Mouse (Mus musculus): Measurements from ENCODE around the gene Rpl27.
"Not testable (repeated sequence)": the region's sequence is repeated elsewhere in the genome, so short reads cannot be mapped to it uniquely, and the experiment has no call there.

Rpl27 gene

DNA sequence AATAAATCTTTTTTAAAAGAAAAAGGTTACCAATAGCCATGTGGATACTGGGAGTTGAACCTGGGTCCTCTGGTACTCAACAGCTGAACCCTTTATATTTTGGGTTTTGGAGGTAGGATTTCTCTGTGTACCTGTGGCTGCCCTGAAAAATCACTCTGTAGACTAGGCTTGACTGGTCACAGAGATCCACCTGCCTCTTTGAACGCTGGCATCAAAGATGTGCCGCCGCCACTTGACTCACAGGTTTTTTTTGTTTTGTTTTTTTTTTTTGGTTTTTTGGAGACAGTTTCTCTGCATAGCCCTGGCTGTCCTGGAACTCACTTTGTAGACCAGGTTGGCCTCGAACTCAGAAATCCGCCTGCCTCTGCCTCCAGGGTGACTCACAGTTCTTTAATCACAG is 5.7 kb downstream of the Rpl27 start:
- no peak for DNase-seq (ENCODE audit: low read depth, low spot score)

- peak; percentile 91 for DNase-seq (ENCODE audit: low read depth, low spot score)
These were observed 6.2 kb downstream of the Rpl27 start, which contains the start of gene Ifi35 for GRCm38 (mm10) chr11:101448274-101448746. TSS of gene Ifi35 (plus strand) at chr11:101448407.

- no peak for DNase-seq (ENCODE audit: low read depth, low spot score)
These were observed 6.8 kb downstream of the Rpl27 start for GRCm38 (mm10) chr11:101448899-101449298.

DNA sequence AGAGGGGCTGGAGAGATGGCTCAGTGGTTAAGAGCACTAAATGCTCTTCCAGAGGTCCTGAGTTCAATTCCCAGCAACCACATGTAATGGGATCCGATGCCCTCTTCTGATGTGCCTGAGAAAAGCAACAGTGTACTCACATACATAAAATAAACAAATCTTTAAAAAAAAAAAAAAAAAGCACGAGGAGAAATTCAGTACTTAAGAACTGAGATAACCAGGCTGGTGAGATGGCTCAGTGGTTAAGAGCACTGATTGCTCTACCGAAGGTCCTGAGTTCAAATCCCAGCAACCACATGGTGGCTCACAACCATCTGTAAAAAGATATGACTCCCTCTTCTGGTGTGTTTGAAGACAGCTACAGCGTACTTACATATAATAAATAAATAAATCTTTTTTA is 7.5 kb downstream of the Rpl27 start:
- DNase-seq (ENCODE audit: low read depth, low spot score), result not testable (repeated sequence)

- peak; percentile 49 for DNase-seq (ENCODE audit: low read depth, low spot score)
These were observed 8.3 kb downstream of the Rpl27 start for GRCm38 (mm10) chr11:101450394-101450793.

- no peak for DNase-seq (ENCODE audit: low read depth, low spot score)
These were observed 9.4 kb downstream of the Rpl27 start for GRCm38 (mm10) chr11:101451536-101451935.

- DNase-seq (ENCODE audit: low read depth, low spot score), result no peak
These were observed 10.1 kb downstream of the Rpl27 start for GRCm38 (mm10) chr11:101452093-101452774.

GRCm38 (mm10) chr11:101454702-101455101 is 12.6 kb downstream of the Rpl27 start:
- DNase-seq (ENCODE audit: low read depth, low spot score), result no peak

GRCm38 (mm10) chr11:101455627-101456026 is 13.5 kb downstream of the Rpl27 start:
- DNase-seq (ENCODE audit: low read depth, low spot score), result no peak

- DNase-seq (ENCODE audit: low read depth, low spot score), result no peak
These were observed 15.5 kb downstream of the Rpl27 start for GRCm38 (mm10) chr11:101457631-101458030.

- DNase-seq (ENCODE audit: low read depth, low spot score), result no peak
These were observed 16.1 kb downstream of the Rpl27 start for GRCm38 (mm10) chr11:101458217-101458616.

- DNase-seq (ENCODE audit: low read depth, low spot score), result no peak
These were observed 17.6 kb downstream of the Rpl27 start for GRCm38 (mm10) chr11:101459716-101460115.

GRCm38 (mm10) chr11:101460321-101460720 is 18.2 kb downstream of the Rpl27 start:
- no peak for DNase-seq (ENCODE audit: low read depth, low spot score)

DNA sequence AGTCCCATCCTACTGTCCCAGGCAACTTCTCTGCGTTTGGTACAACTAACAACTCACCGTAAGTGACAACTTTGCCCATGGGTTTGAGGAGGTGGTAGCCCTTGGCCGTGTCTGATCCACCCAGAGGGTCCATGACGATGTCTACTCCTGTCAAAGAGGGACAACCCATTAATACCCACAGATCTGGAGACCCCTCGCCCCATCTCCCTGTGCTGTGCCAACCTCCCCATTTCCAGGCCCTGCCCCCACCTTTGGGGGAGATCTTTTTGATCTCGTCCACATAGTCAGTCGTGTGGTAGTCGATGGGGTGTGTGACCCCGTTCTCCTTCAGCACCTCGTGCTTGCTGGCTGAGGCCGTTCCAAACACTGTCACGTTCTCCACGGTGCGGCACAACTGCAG is 20.0 kb downstream of the Rpl27 start:
- no peak for DNase-seq (ENCODE audit: low read depth, low spot score)

GRCm38 (mm10) chr11:101462583-101463440 is 20.7 kb downstream of the Rpl27 start:
- DNase-seq (ENCODE audit: low read depth, low spot score), result no peak

DNA sequence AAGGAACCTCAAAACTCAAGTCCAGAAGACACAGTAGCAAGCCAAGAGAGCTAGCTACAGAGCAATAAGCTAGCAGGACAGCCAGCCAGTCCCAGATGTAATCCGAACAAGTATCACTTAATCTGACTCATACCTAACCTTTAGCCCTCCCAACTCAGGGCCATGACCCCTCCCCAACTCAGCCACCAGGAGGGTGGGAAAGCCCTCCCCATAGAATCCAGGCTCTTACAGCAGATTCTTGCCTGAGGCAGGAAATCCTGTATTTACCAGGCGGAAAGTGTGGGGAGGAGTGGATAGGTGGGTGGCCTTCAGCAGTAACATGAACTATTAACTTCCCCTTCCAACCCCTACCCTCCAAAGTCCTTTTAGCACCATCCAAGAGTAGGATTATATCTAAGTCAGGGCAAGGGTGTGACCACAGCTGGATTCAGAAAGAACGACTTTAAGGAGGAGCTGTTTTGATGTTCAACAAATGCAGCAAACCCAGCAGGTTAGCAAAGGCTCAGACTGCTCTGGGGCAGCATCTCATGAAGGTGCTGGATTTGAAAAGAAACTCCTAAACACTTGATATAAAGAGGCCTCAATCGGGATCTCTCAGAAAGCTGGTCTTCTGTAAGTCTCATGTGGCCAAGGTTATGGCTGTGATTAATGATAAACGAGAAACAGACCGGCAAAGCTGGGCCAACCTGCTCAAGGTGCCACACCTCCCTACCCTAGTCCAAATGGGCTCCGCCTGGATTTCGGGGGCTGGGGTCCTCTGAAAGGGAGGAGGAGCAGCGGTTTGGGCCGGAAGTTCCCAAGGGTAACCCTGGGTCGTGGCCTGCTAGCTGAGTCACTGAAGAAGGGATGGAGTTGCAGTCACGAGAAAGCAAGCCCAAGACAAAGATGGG is 22.4 kb downstream of the Rpl27 start, which contains the start of gene Rnd2:
Rnd2 (plus strand) TSS at position 789 of the 890 bp plus-strand sequence.
- DNase-seq (ENCODE audit: low read depth, low spot score), result peak; percentile 32

DNA sequence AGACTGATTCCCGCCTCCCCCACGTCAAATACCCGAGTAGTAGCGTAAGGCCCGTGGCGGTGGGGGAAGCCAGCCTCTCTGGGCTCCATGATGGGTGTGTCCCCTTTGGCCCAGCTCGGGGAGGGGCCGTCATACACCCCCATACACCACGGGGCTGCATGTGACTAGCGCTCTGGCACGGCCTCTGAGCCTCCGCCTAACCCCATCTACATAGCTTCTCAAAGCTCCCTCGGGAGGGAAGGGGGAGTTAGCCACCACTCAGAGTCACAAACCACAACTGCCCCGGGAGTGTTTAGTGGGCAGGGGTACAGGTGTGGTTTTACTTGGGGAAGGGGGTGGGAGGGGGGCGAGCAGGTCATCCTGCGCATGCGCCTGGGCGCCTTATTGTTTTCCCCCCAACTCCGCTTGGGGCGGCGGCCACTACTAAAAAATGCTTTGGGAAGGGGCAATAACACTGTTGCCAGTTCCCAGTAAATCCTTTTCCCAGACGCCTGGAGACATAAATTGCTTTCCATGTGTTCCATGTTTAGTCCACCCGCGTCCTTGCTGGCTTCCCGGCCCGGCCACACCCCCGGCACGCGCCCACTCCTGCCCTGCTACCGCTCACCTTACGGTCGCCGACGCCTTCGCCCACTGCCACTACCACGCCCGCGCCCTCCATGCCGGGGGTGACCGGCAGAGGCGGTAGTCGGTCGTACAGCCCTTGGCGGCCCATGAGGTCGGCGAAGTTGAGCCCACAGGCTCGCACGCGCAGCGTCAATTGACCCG is 23.2 kb downstream of the Rpl27 start:
- peak; percentile 69 for DNase-seq (ENCODE audit: low read depth, low spot score)

GRCm38 (mm10) chr11:101465869-101466551 is 23.9 kb downstream of the Rpl27 start, which contains the start of gene Vat1:
TSS of gene Vat1 (minus strand) at chr11:101466230.
- DNase-seq (ENCODE audit: low read depth, low spot score), result peak; percentile 78

- not testable (repeated sequence) for DNase-seq (ENCODE audit: low read depth, low spot score)
These were observed 24.5 kb downstream of the Rpl27 start for GRCm38 (mm10) chr11:101466552-101466950.

Measured in CD4-positive helper T cell, adult 2 months (primary cell).